8 mouse cellular contexts compared by ENCODE assay signal in genomic region chr12:16893656-16894395, GRCm38 (mm10). TPM values are rescaled to one million over a fixed set of nuclear protein-coding genes. Genes with fewer than 3 reads are reported as not detected.
DNase-seq lines count a peak whose midpoint lies in the region; ATAC-seq and TF ChIP-seq lines count a peak whose summit lies in the region.

No protein-coding gene starts in this region.

- no peak for DNase-seq in kidney, postnatal 14 days
- no peak for DNase-seq in hindbrain, embryonic 10.5 days (ENCODE audit: low spot score)
- DNase-seq in right cerebral cortex, postnatal 4 days: no peak

- peak overlapping the region; percentile 94 for H3K4me3 ChIP-seq in kidney, embryonic 16.5 days (ENCODE audit: low read length)
- peak overlapping the region; percentile 97 for H3K4me3 ChIP-seq in bone marrow macrophage, adult 2 months (ENCODE audit: insufficient read depth, low read length)
- peak overlapping the region; percentile 98 for H3K4me3 ChIP-seq in hindbrain, embryonic 10.5 days
- peak overlapping the region; percentile 88 for H3K4me3 ChIP-seq in lung, embryonic 16.5 days (ENCODE audit: low read length)
- H3K4me3 ChIP-seq in small intestine, adult 2 months (ENCODE audit: low read depth, low read length): peak overlapping the region; percentile 82

- no peaks in the 10 kb centered on the region for H3K27me3 ChIP-seq in kidney, embryonic 16.5 days (ENCODE audit: insufficient read depth, low read length)
- no peaks in the 10 kb centered on the region for H3K27me3 ChIP-seq in hindbrain, embryonic 10.5 days (ENCODE audit: insufficient read depth, poor library complexity, severe bottlenecking)
- no peaks in the 10 kb centered on the region for H3K27me3 ChIP-seq in lung, embryonic 16.5 days (ENCODE audit: control insufficient read depth, insufficient read depth, low read depth, low read length)
- H3K27me3 ChIP-seq in small intestine, adult 2 months (ENCODE audit: control insufficient read depth, insufficient read depth, low read length): no peaks in the 10 kb centered on the region

- WGBS in kidney, embryonic 16.5 days: 2% methylated on average over 18 of the region's 18 CpGs
- WGBS in hindbrain, embryonic 10.5 days: 4% methylated on average over 18 of the region's 18 CpGs
- WGBS in lung, embryonic 16.5 days: 1% methylated on average over 18 of the region's 18 CpGs
- whole genome bisulfite sequencing in small intestine, adult 2 months: 2% methylated on average over 18 of the region's 18 CpGs

- no peaks in the 10 kb centered on the region for H3K9me3 ChIP-seq in kidney, embryonic 16.5 days (ENCODE audit: low read length)
- H3K9me3 ChIP-seq in hindbrain, embryonic 10.5 days: no peaks in the 10 kb centered on the region
- no peaks in the 10 kb centered on the region for H3K9me3 ChIP-seq in lung, embryonic 16.5 days (ENCODE audit: control insufficient read depth, low read length)

- peak overlapping the region; percentile 64 for H3K4me2 ChIP-seq in kidney, embryonic 16.5 days (replicated peaks; ENCODE audit: low read depth, low read length)
- H3K4me2 ChIP-seq in lung, embryonic 16.5 days (ENCODE audit: low read depth, low read length): peak overlapping the region; percentile 77

- H3K36me3 ChIP-seq in kidney, embryonic 16.5 days (ENCODE audit: insufficient read depth, low read length): no peaks in the 10 kb centered on the region
- no peaks in the 10 kb centered on the region for H3K36me3 ChIP-seq in hindbrain, embryonic 10.5 days
- no peaks in the 10 kb centered on the region for H3K36me3 ChIP-seq in lung, embryonic 16.5 days (ENCODE audit: control insufficient read depth, insufficient read depth, low read length)
- H3K36me3 ChIP-seq in small intestine, adult 2 months (ENCODE audit: control insufficient read depth, insufficient read depth, low read length): no peaks in the 10 kb centered on the region

- TF ChIP-seq POLR2A in bone marrow macrophage, adult 2 months (IDR thresholded peaks at IDR 0.05; ENCODE audit: borderline replicate concordance, low read depth, low read length): no peak
- TF ChIP-seq POLR2A in small intestine, adult 2 months (IDR thresholded peaks at IDR 0.05; ENCODE audit: low read depth, low read length): no peak; the same call in 1 of the 2 replicates

- H3K27ac ChIP-seq in kidney, embryonic 16.5 days (ENCODE audit: low read length): peak overlapping the region; percentile 99
- H3K27ac ChIP-seq in bone marrow macrophage, adult 2 months (ENCODE audit: insufficient read depth, low read depth, low read length): peak overlapping the region; percentile 97
- H3K27ac ChIP-seq in hindbrain, embryonic 10.5 days: peak overlapping the region; percentile 99
- peak overlapping the region; percentile 98 for H3K27ac ChIP-seq in lung, embryonic 16.5 days (ENCODE audit: low read length)
- H3K27ac ChIP-seq in small intestine, adult 2 months (ENCODE audit: insufficient read depth, low read depth, low read length): peak overlapping the region; percentile 98

- H3K4me1 ChIP-seq in kidney, embryonic 16.5 days (ENCODE audit: insufficient read depth, low read length): peaks cover 25% of the 10 kb centered on the region
- H3K4me1 ChIP-seq in bone marrow macrophage, adult 2 months (ENCODE audit: control insufficient read depth, insufficient read depth, low read length): peaks cover 14% of the 10 kb centered on the region
- peaks cover 40% of the 10 kb centered on the region for H3K4me1 ChIP-seq in hindbrain, embryonic 10.5 days (replicated peaks)
- peaks cover 24% of the 10 kb centered on the region for H3K4me1 ChIP-seq in lung, embryonic 16.5 days (replicated peaks; ENCODE audit: control insufficient read depth, insufficient read depth, low read length)
- peaks cover 6% of the 10 kb centered on the region; the same call in 1 of the 2 replicates for H3K4me1 ChIP-seq in small intestine, adult 2 months (ENCODE audit: control insufficient read depth, insufficient read depth, insufficient read length, low read length)

- no peak for TF ChIP-seq CTCF in bone marrow macrophage, adult 2 months (IDR thresholded peaks at IDR 0.05; ENCODE audit: low read depth, low read length)
- TF ChIP-seq CTCF in small intestine, adult 2 months (IDR thresholded peaks at IDR 0.05; ENCODE audit: extremely low read depth, insufficient read length, insufficient replicate concordance, low read depth, low read length): no peak

- H3K9ac ChIP-seq in kidney, embryonic 16.5 days (replicated peaks; ENCODE audit: low read length): peak overlapping the region; percentile 93
- peak overlapping the region; percentile 74 for H3K9ac ChIP-seq in lung, embryonic 16.5 days (ENCODE audit: low read length)

- ATAC-seq in kidney, embryonic 16.5 days (ENCODE audit: low FRiP score, low TSS enrichment): no peak; the same call in none of the 2 replicates
- peak; percentile 21 for ATAC-seq in lung, embryonic 16.5 days (ENCODE audit: low read depth)
- ATAC-seq in activated CD4-positive, CD25-positive, alpha-beta regulatory T cell, adult 4 months: no peak

RNA-seq across cellular contexts. Expression of gene Rock2, which starts 0.9 kb away (rescaled TPM):
- polyA plus RNA-seq in kidney, embryonic 16.5 days (2015; fragmentation: Nextera tagmentation; extraction: Ambion mirVana): 10.6 and 11.4 TPM in 2 replicates
- 46.8 and 47.9 TPM in 2 replicates for polyA plus RNA-seq in bone marrow macrophage, adult 2 months (2012; ENCODE audit: insufficient read depth, insufficient read length, missing spikeins)
- polyA plus RNA-seq in hindbrain, embryonic 10.5 days (2016; fragmentation: Nextera tagmentation; extraction: Ambion mirVana): 9.0 and 12.0 TPM in 2 replicates
- 15.3 and 15.7 TPM in 2 replicates for polyA plus RNA-seq in lung, embryonic 16.5 days (2015; fragmentation: Nextera tagmentation; extraction: Ambion mirVana)
- polyA plus RNA-seq in small intestine, adult 2 months (2012; rRNA removed): 1.1 and 3.6 TPM in 2 replicates
- 10 to 100 TPM; 10.8 to 11.3 TPM for polyA plus RNA-seq in activated CD4-positive, CD25-positive, alpha-beta regulatory T cell, adult 4 months (2017; shearing (Covaris generic))
